In the genomic region with DNA sequence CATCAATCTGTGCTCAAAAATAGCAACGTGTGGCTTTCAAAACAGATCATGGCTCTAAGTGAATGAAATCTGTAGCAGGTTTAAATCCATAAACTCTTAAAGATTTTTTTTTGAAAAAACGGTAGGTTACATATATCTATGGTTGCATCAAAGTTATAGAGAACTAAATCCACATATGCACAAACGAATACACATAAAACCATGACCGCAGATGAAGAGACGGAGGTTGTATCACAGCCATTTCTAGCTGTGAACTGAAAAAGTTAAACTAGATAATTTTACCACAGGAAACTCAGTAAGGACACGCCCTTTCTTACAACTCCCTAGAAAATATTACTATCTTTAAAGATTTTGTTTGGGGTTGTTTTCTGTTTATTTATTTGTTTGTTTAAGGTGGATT, we compare ENCODE assay signal across 11 mouse cellular contexts.
"Had no signal": no experiment of that assay in that cellular context is flagged by ENCODE, and none has a peak within 500 bp of the region (broad histone marks: within the 10 kb centered on the region; RNA-seq: fewer than 3 reads in every experiment).

No protein-coding gene starts in this region.

- DNase-seq: kidney, postnatal 36 days; layer of hippocampus, postnatal 36 days; liver, embryonic 13.5 days; lung, adult 2 months; lung, postnatal 14 days; lung, postnatal 4 days; midbrain, embryonic 14.5 days; right cerebral cortex, adult 18-20 months; right cerebral cortex, postnatal 14 days; right cerebral cortex, postnatal 4 days; thymus, postnatal 25 days had no signal
